Mouse (Mus musculus) testis, postnatal 14 days (tissue): Measurements from ENCODE around the gene Mapk8.

Source experiments
- DNase-seq: peaks from one replicate; pipeline ENCODE4 v3.0.0; 2021; ENCODE audit warnings: low spot score

Mapk8 gene

DNA sequence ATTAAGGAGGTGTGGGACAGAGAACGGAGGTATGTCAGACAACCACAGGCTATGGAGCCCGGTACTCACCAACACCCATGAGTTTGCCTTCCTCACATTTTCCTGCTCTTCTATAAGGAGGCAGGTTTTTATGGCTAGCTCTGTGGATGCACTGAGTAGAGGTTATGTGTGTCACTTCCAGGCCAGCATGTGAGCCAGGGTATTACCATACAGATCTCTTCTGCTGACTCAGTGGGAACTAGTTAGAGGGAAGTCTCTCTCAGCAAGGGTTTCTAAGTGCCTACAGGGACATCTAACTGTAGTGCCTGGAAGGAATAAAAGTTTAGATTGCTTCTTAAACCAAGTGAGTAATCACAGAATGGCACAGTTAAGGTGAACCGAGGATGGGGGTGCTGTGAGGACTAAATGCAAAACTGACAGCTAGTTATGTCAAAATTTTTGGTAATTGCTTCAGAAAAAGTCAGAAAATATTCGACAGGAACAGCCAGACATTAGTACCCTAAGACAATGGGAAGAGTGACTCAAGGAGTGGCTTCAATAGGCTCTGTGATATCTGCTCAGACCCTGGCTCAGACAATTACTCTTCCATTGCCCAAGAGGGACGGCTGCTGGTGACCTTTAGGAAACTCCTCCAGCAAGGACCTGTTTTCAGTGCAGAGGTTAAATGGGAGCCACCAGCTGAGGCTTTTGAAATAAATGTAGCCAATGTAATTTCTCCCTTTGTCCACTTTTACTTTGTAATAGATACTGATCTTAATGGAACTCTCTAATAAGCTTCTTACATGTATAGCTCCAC lies 48.7 kb downstream of the Mapk8 start:
- no peak for DNase-seq

GRCm38 (mm10) chr14:33380830-33381457 lies 66.0 kb downstream of the Mapk8 start:
- no peak for DNase-seq

- DNase-seq, result no peak
These were observed 68.2 kb downstream of the Mapk8 start for GRCm38 (mm10) chr14:33378723-33379122.

DNA sequence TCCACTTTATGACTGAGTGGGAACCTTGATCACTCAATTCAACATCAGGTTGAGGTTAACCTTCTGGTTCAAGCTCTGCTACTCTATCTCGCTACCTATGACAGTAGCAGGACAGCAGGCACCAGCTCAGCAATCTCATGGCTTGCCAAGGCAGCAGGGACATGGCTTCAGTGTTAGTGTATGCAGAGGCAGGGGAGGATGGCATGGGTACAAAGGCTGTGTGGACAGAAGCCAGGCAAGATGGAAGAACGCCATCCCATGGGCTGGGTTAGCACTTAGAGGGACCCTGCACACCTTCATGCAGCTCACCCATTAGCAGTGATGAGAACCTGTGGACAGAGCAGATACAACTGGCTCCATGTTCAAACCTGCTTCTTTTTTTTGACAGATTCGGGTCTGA lies 69.7 kb downstream of the Mapk8 start:
- DNase-seq, result no peak

GRCm38 (mm10) chr14:33374089-33374488 lies 72.9 kb downstream of the Mapk8 start:
- no peak for DNase-seq

DNA sequence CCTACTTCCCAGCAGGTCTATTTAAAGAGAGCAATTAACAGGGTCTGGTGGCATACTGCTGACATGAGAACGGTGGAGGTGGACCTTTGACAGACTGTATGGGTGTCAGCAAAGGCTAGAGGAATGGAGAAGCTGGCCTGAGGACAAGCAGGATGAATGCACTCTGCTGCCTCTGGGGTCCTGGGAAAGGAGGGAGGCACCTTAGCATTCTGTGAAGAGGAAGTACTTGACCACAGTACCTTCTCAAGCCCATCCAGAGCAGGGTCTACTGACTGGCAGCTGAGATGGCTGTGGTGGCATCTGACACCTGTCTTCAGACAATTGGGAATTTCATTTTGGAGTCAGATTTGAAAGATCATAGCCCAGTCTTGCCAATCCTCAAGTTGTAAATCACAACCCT lies 73.7 kb downstream of the Mapk8 start:
- no peak for DNase-seq

DNA sequence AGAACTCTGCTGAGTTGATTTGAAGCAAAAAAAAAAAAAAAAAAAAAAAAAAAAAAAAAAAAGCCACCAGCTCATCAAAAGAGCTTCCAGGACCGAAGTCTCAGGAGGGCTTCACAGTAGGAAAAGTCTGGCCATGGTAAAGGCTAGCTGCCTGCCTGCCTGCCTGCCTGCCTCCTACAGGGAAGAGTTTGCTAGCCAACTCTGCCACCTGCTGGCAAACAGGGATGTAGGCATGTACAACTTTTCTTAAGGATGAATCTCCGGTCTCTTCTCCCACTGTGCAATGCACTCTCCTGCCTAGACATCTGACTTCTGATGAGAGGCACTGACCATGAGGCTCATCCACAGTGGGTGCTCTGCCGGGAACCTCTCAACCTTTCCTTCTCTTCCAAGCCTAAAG lies 75.7 kb downstream of the Mapk8 start:
- peak; percentile 56 for DNase-seq

DNA sequence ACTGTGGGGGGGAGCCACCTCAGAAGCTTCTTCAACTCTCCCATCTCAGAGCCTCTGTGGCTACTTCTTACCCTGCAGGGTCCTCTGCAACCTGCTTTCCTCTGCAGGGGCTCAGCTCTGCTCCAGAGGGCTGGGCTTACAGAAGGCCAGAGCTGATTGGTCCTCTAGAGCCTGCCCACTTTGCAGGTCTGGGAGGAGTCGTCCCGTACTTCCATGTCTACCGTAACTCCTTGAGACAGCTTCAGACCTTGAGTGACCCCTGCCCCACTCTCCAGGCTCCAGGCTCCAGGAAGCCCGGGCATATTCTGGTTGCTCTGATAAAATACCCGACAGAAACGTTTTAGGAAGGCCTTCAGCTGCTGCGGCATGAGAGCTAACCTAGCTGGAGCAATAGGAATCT lies 76.9 kb downstream of the Mapk8 start:
- DNase-seq, result no peak

- no peak for DNase-seq
These were observed 77.6 kb downstream of the Mapk8 start for GRCm38 (mm10) chr14:33369375-33369774.

DNA sequence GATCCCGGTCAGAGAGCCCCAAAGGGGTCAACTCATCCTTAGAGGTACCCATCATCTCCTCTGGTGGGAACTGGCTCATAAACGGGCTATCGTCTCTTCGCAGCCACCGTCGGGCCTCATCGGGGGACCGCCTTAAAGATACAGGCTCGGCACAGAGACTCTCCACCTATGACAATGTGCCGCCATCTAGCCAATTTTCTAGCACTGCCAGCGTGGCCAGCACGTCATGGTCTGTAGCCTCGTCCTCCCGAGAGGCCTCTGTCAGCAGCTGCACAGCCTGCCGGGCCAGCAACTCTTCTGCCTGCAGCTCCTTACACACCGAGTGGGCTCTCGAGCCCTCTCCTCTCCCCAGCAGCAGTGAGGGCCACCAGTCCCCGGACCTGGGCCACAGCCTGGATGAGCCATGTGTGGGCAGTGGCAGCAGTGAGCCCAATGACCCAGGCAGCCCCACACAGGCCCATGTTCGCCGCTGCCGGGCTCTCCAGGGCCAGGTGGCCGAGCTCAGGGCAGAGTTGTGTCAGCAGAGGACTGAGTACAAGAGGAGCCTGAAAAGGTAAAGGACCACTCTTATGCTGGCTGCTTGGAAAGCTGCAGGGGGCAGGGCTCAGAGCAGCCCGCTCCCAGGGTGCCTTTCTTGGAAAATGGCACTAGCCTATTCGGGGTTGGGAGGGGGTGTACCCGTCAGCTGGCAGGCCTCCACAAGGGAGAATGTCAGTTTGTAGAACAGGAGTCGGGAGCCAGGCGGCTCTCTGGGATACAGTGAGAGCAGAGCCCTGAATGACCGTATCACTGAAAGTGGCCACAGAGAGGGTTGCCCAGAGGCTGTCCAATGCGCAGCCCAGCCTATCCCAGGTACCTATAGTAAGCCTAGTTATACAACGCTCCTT lies 79.8 kb downstream of the Mapk8 start:
- no peak for DNase-seq

- no peak for DNase-seq
These were observed 82.9 kb downstream of the Mapk8 start for GRCm38 (mm10) chr14:33364061-33364460.

DNA sequence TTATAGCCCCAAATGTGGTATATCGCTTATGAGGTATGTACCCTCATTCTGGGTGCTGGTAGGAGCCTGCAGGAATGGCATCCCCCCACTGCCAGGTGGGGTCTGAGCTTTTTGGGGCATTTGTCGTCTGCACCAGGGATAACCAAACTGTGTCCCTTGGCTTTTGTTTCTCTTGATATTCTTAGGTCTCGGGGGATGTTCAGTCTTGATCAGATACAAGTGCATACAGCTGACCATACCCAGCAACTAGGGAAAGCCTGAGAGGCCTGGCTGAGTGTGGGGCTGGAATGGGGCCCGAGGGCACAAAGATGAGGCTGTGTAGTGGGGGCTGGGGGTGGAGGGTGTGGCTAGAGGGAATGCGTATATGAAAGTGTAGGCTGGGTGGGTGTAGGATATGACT lies 83.3 kb downstream of the Mapk8 start:
- no peak for DNase-seq

GRCm38 (mm10) chr14:33362807-33363206 lies 84.2 kb downstream of the Mapk8 start:
- DNase-seq, result no peak

- no peak for DNase-seq
These were observed 84.8 kb downstream of the Mapk8 start for GRCm38 (mm10) chr14:33362122-33362521.

DNA sequence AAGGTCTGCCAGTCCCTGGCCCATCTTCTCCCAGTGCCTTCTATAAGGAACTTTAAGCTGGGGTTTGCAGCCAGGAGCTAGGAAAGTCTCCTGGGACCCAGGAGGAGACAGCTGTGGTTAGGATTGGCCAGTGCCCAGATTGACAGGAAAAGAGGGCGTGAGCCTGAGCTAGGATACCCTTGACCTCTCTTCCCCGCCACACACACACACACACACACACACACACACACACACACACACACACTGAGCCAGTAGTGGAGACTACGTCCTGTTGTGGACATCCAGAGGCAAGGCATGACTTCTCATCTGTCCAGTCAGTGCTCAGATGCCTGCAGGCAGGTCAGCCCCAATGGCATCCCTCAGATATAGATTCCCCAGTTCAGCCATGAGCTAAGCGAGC lies 85.4 kb downstream of the Mapk8 start:
- no peak for DNase-seq

DNA sequence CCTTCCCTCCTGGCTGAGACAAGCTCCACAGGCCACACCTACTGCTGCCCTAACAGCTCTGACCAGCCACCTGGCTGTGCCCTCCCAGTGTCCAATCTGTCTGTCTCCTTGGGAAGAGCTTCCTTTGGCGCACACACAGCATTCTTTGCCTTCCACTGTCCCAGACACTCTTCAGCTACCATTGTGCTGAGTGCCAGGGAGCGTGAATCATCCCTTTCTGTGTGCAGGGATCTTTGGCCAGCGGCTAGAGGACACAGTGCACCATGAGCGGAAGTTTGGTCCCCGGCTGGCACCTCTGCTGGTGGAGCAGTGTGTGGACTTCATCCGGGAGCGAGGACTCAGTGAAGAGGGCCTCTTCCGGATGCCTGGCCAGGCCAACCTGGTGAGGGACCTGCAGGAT lies 88.1 kb downstream of the Mapk8 start:
- no peak for DNase-seq

DNA sequence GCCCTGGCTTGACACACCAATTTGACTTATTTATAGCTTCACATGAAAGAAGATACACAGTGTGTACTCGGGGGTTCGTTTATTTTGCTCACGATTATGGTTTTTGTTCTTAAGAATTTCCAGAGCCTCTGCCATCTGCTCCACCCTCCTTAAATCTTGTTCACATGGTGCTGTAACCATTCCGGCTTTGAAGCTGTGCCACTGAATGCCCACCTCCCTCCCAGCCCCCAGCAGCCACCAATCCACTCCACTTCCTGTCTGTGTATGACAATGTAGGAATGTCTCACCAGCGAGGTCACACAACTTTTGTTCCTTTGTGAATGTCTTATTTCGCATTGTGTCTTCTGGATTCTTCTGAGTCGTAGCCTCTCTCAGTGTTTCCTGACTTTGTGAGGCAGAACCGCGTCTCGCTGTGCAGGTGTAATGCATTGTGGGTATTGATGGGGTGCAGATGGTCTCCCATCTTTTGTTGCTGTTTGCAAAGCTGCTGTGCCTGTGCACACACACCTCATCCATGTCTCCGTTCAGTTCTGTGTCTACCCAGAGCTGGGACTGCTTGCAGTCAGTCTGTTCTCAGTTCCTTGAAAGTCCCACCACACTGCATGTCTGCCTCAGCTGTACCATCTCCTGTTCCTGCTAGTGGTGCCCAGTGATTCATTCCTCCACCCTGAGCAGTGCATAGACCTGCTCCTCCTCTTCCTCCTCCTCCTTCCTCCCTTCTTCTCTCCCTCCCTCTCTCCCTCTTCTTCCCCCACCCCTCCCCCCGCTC lies 89.2 kb downstream of the Mapk8 start:
- DNase-seq, result no peak

GRCm38 (mm10) chr14:33355276-33355675 lies 91.7 kb downstream of the Mapk8 start:
- DNase-seq, result no peak

- DNase-seq, result no peak
These were observed 94.1 kb downstream of the Mapk8 start for GRCm38 (mm10) chr14:33352890-33353289.

DNA sequence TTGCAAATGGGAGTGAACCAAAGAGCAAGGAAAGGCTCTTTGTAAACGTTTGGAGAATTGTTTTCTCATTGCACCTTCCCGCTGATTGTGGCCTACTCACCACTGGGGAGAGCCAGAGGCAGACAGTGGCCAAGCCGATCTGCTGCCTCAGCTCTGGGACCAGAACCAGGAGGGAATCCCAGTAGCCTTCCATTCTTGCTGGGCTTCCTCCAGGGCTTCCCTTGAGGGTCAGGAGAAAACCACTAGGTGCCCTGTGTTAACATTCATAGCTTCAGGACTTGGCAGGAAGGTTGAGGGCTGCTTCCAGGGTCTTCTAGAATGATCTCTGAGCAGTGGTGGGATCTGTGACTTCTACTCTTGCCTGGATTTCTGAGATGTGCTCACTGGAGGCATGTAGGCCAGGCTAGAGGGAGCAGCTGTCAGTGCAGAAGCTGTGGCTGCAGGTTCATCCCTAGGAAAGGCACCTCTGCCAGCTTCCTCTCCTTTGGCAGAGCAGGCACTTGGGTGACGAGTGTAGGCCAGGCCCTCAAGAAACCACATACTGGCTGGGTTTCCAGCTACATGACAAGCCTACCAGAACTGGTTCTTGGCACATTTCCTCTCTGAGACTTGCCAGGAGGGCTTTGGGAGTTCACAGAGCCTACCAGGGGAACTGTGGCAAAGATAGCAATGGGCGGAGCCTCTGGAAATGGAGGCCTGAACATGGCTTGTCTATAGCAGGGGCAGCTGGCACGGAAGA lies 94.8 kb downstream of the Mapk8 start:
- DNase-seq, result no peak

- DNase-seq, result no peak
These were observed 95.9 kb downstream of the Mapk8 start for GRCm38 (mm10) chr14:33351019-33351418.
